Mouse (Mus musculus) cortical plate, adult 2 months (tissue): ENCODE results near the gene Vps13d. TPM values are rescaled to one million over a fixed set of nuclear protein-coding genes. Genes with fewer than 3 reads are reported as not detected.

Source experiments
- H3K27ac ChIP-seq: fragments of 200-500 bp; 2 replicates; pipeline ENCODE4 v1.5.1; 2012; ENCODE audit warnings: low read length, control low read depth, inconsistent platforms; ENCODE audit not compliant: insufficient read depth
- H3K4me1 ChIP-seq: fragments of 200-500 bp; 2 replicates; pipeline ENCODE4 v1.6.1; 2011; ENCODE audit warnings: low read length; ENCODE audit not compliant: control insufficient read depth, insufficient read depth
- H3K4me3 ChIP-seq: fragments of 200-500 bp; 2 replicates; pipeline ENCODE4 v1.5.1; 2011; ENCODE audit warnings: mild to moderate bottlenecking, low read length, control low read depth; ENCODE audit not compliant: insufficient read depth
- CTCF ChIP-seq: fragments of 200-500 bp; IDR thresholded peaks from 2 replicates; pipeline ENCODE4 v1.5.1; 2011; ENCODE audit warnings: mild to moderate bottlenecking, control low read depth, low read length; ENCODE audit not compliant: insufficient read depth; ENCODE audit errors: extremely low read depth
- POLR2A ChIP-seq: fragments of 200-500 bp; IDR thresholded peaks from 2 replicates; pipeline ENCODE4 v1.6.1; 2011; ENCODE audit warnings: mild to moderate bottlenecking, low read length, control low read depth; ENCODE audit not compliant: insufficient read depth; ENCODE audit errors: extremely low read depth
- polyA plus RNA-seq: library from polyadenylated mRNA; depleted of rRNA; stranded (reverse); fragments of >200 nt; gene quantifications from 2 replicates; pipeline ENCODE4 v1.2.3, GENCODE M21; 2012

Gene Vps13d
- polyA plus RNA-seq, 1 experiment, result 50.2 TPM

GRCm38 (mm10) chr4:145058749-145059442, 135.9 kb downstream of the Vps13d start:
- H3K27ac ChIP-seq, result no peak overlapping the region
- TF ChIP-seq POLR2A (no peak), CTCF (no peak)
- H3K4me1 ChIP-seq, result peaks cover 1% of the 10 kb centered on the region
- H3K4me3 ChIP-seq, result no peak overlapping the region

- Histone ChIP-seq H3K27ac (no peak overlapping the region), H3K4me3 (no peak overlapping the region)
- no peak for TF ChIP-seq POLR2A
- TF ChIP-seq CTCF, result no peak
These were observed 138.5 kb downstream of the Vps13d start for GRCm38 (mm10) chr4:145056346-145056745.

GRCm38 (mm10) chr4:145055792-145056191, 139.0 kb downstream of the Vps13d start:
- H3K27ac ChIP-seq, result no peak overlapping the region
- H3K4me1 ChIP-seq, result peaks cover 16% of the 10 kb centered on the region
- H3K4me3 ChIP-seq, result no peak overlapping the region
- TF ChIP-seq POLR2A, result no peak
- no peak for TF ChIP-seq CTCF

More at GRCm38 (mm10) chr4:145056346-145056745, 138.5 kb downstream of the Vps13d start:
- peaks cover 15% of the 10 kb centered on the region for H3K4me1 ChIP-seq

- peaks cover 18% of the 10 kb centered on the region for H3K4me1 ChIP-seq
These were observed 140.4 kb downstream of the Vps13d start for GRCm38 (mm10) chr4:145054369-145054768.

GRCm38 (mm10) chr4:145052697-145053096, 142.1 kb downstream of the Vps13d start:
- no peak overlapping the region for H3K4me3 ChIP-seq
- TF ChIP-seq CTCF (no peak), POLR2A (no peak)
- 0 out of 2 replicates have a peak overlapping the region, but pooled peaks have one; percentile 53 for H3K27ac ChIP-seq
- peaks cover 18% of the 10 kb centered on the region for H3K4me1 ChIP-seq

More at GRCm38 (mm10) chr4:145054369-145054768, 140.4 kb downstream of the Vps13d start:
- Histone ChIP-seq H3K4me3 (no peak overlapping the region), H3K27ac (no peak overlapping the region)
- TF ChIP-seq CTCF, result no peak
- no peak for TF ChIP-seq POLR2A

- TF ChIP-seq POLR2A (no peak), CTCF (no peak)
- H3K27ac ChIP-seq, result 0 out of 2 replicates have a peak overlapping the region, but pooled peaks have one; percentile 53
- no peak overlapping the region for H3K4me3 ChIP-seq
- H3K4me1 ChIP-seq, result peaks cover 18% of the 10 kb centered on the region
These were observed 142.5 kb downstream of the Vps13d start for GRCm38 (mm10) chr4:145052282-145052681.

- no peak overlapping the region for H3K4me3 ChIP-seq
- H3K4me1 ChIP-seq, result peaks cover 18% of the 10 kb centered on the region
- no peak for TF ChIP-seq CTCF
- TF ChIP-seq POLR2A, result no peak
- no peak overlapping the region for H3K27ac ChIP-seq
These were observed 143.4 kb downstream of the Vps13d start for GRCm38 (mm10) chr4:145051209-145051969.

- H3K4me1 ChIP-seq, result peaks cover 18% of the 10 kb centered on the region
- no peak overlapping the region for H3K27ac ChIP-seq
- no peak overlapping the region for H3K4me3 ChIP-seq
- 0 out of 2 replicates have a peak, but pooled peaks have one; percentile 14 for TF ChIP-seq CTCF
- no peak for TF ChIP-seq POLR2A
These were observed 144.1 kb downstream of the Vps13d start for GRCm38 (mm10) chr4:145050518-145051208.

- Histone ChIP-seq H3K4me3 (no peak overlapping the region), H3K4me1 (peaks cover 11% of the 10 kb centered on the region), H3K27ac (no peak overlapping the region)
- no peak for TF ChIP-seq CTCF
- no peak for TF ChIP-seq POLR2A
These were observed 146.8 kb downstream of the Vps13d start for GRCm38 (mm10) chr4:145047964-145048363.
